Mouse (Mus musculus): ENCODE measurements around the gene Cep104. TPM values are rescaled to one million over a fixed set of nuclear protein-coding genes. Genes with fewer than 3 reads are reported as not detected.

The Cep104 gene
- total and polyA plus RNA-seq, 3 experiments: 6.1 to 14.7 (median 8.6) TPM

- Histone ChIP-seq H3K27me3 (ENCODE audit: insufficient read depth, low read length) (no peaks in the 10 kb centered on the region), H3K4me3 (ENCODE audit: low read depth, low read length) (no peak overlapping the region), H3K36me3 (replicated peaks) (peaks cover 4% of the 10 kb centered on the region), H3K9me3 (replicated peaks) (no peaks in the 10 kb centered on the region), H3K4me1 (ENCODE audit: insufficient read depth, low read depth, low read length) (no peaks in the 10 kb centered on the region)
- no peak for DNase-seq (ENCODE audit: low spot score)
- TF ChIP-seq CTCF (IDR thresholded peaks at IDR 0.05; ENCODE audit: low read depth, low read length) (0 out of 2 replicates have a peak, but pooled peaks have one; percentile 10), POLR2AphosphoS5 (IDR thresholded peaks at IDR 0.05; ENCODE audit: insufficient replicate concordance, low read depth, low read length) (no peak), GATA1 (IDR thresholded peaks at IDR 0.05; ENCODE audit: borderline replicate concordance, low read length) (no peak), GATA2 (IDR thresholded peaks at IDR 0.05; ENCODE audit: borderline replicate concordance, low read depth, low read length) (no peak)
- no peak for ATAC-seq (ENCODE audit: extremely low read depth, insufficient number of reproducible peaks, low FRiP score, poor library complexity, severe bottlenecking)
Observed at GRCm38 (mm10) chr4:154045837-154046236, 70.8 kb downstream of the Cep104 start.

DNA sequence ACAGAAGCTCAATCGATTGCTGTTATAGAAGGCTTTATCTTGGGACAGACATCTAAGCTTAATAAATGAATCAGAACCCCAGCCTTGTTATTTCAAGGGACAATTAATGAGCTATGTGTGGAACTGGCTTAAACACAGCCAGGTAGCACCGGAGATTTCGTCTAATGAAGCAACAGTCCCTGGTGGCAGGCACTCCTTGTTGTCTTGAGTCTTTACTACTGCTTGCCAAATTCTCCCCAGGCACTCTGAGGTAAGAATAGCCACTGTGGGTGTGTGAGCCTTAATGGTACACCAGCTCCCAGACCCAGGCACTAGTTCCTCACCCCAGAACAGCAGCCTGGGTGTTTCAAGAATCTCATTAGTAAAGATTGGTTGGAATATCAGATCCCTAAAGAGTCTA is 76.4 kb downstream of the Cep104 start:
- TF ChIP-seq POLR2AphosphoS5 (IDR thresholded peaks at IDR 0.05; ENCODE audit: insufficient replicate concordance, low read depth, low read length) (no peak), TAL1 (conservative IDR thresholded peaks at IDR 0.05; ENCODE audit: low read depth, low read length) (no peak), CTCF (IDR thresholded peaks at IDR 0.05; ENCODE audit: low read depth, low read length) (no peak), GATA1 (IDR thresholded peaks at IDR 0.05; ENCODE audit: borderline replicate concordance, low read length) (no peak)
- no peaks in the 10 kb centered on the region for H3K9me3 ChIP-seq (replicated peaks)

DNA sequence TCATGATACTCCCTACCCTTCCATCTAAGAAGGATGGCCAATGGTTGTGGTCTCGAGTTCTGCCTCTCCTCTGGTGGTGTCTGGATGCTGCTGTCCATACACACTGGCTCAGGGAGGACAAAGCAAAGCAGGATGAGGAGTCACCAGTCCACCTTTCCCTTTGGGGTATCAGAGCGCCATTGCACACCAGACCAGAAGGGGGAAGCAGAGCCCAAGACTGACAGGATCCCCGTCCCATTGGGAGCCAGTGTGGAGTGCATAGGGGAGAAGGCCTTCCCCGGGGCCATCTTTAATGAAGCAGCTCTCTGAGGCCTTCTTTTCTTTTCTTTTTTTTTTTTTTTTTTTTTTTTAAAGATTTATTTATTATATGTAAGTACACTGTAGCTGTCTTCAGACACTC is 78.1 kb downstream of the Cep104 start:
- DNase-seq (ENCODE audit: low spot score): no peak
- ATAC-seq (ENCODE audit: extremely low read depth, insufficient number of reproducible peaks, low FRiP score, poor library complexity, severe bottlenecking): no peak
- Histone ChIP-seq H3K4me3 (ENCODE audit: low read depth, low read length) (no peak overlapping the region), H3K4me1 (ENCODE audit: insufficient read depth, low read depth, low read length) (no peaks in the 10 kb centered on the region), H3K36me3 (replicated peaks) (no peaks in the 10 kb centered on the region), H3K27me3 (ENCODE audit: insufficient read depth, low read length) (0 out of 2 replicates have a peak, but pooled peaks cover 2% of the 10 kb centered on the region), H3K9me3 (replicated peaks) (no peaks in the 10 kb centered on the region)
- TF ChIP-seq POLR2AphosphoS5 (IDR thresholded peaks at IDR 0.05; ENCODE audit: insufficient replicate concordance, low read depth, low read length) (no peak), GATA2 (IDR thresholded peaks at IDR 0.05; ENCODE audit: borderline replicate concordance, low read depth, low read length) (no peak), GATA1 (IDR thresholded peaks at IDR 0.05; ENCODE audit: borderline replicate concordance, low read length) (no peak), TAL1 (conservative IDR thresholded peaks at IDR 0.05; ENCODE audit: low read depth, low read length) (no peak), CTCF (IDR thresholded peaks at IDR 0.05; ENCODE audit: low read depth, low read length) (no peak)

More for the DNA sequence above, 76.4 kb downstream of the Cep104 start:
- no peaks in the 10 kb centered on the region for H3K4me1 ChIP-seq (ENCODE audit: insufficient read depth, low read depth, low read length)
- no peak for ATAC-seq (ENCODE audit: extremely low read depth, insufficient number of reproducible peaks, low FRiP score, poor library complexity, severe bottlenecking)
- H3K27me3 ChIP-seq (ENCODE audit: insufficient read depth, low read length): 0 out of 2 replicates have a peak, but pooled peaks cover 2% of the 10 kb centered on the region
- H3K36me3 ChIP-seq (replicated peaks): no peaks in the 10 kb centered on the region
- DNase-seq (ENCODE audit: low spot score): no peak
- H3K4me3 ChIP-seq (ENCODE audit: low read depth, low read length): no peak overlapping the region

- H3K4me3 ChIP-seq (ENCODE audit: low read depth, low read length): no peak overlapping the region
- H3K9me3 ChIP-seq (replicated peaks): no peaks in the 10 kb centered on the region
- H3K4me1 ChIP-seq (ENCODE audit: insufficient read depth, low read depth, low read length): no peaks in the 10 kb centered on the region
- TF ChIP-seq CTCF (IDR thresholded peaks at IDR 0.05; ENCODE audit: low read depth, low read length): no peak
- no peak for TF ChIP-seq GATA2 (IDR thresholded peaks at IDR 0.05; ENCODE audit: borderline replicate concordance, low read depth, low read length)
- no peak for ATAC-seq (ENCODE audit: extremely low read depth, insufficient number of reproducible peaks, low FRiP score, poor library complexity, severe bottlenecking)
- peaks cover 2% of the 10 kb centered on the region; the same call in 1 of the 2 replicates for H3K27me3 ChIP-seq (ENCODE audit: insufficient read depth, low read length)
- no peaks in the 10 kb centered on the region for H3K36me3 ChIP-seq (replicated peaks)
- DNase-seq (ENCODE audit: low spot score): no peak
Observed at GRCm38 (mm10) chr4:154055482-154055881, 80.5 kb downstream of the Cep104 start.

- DNase-seq (ENCODE audit: low spot score) (no peak), ATAC-seq (ENCODE audit: extremely low read depth, insufficient number of reproducible peaks, low FRiP score, poor library complexity, severe bottlenecking) (no peak)
- no peaks in the 10 kb centered on the region for H3K9me3 ChIP-seq (replicated peaks)
- H3K4me1 ChIP-seq (ENCODE audit: insufficient read depth, low read depth, low read length): no peaks in the 10 kb centered on the region
- no peak overlapping the region for H3K4me3 ChIP-seq (ENCODE audit: low read depth, low read length)
- TF ChIP-seq CTCF (IDR thresholded peaks at IDR 0.05; ENCODE audit: low read depth, low read length) (no peak), TAL1 (conservative IDR thresholded peaks at IDR 0.05; ENCODE audit: low read depth, low read length) (no peak), POLR2AphosphoS5 (IDR thresholded peaks at IDR 0.05; ENCODE audit: insufficient replicate concordance, low read depth, low read length) (no peak), GATA1 (IDR thresholded peaks at IDR 0.05; ENCODE audit: borderline replicate concordance, low read length) (no peak), GATA2 (IDR thresholded peaks at IDR 0.05; ENCODE audit: borderline replicate concordance, low read depth, low read length) (no peak)
- H3K36me3 ChIP-seq (replicated peaks): no peaks in the 10 kb centered on the region
- H3K27me3 ChIP-seq (ENCODE audit: insufficient read depth, low read length): peaks cover 2% of the 10 kb centered on the region; the same call in 1 of the 2 replicates
Observed at GRCm38 (mm10) chr4:154056046-154056445, 81.1 kb downstream of the Cep104 start.

GRCm38 (mm10) chr4:154056661-154057060 is 81.7 kb downstream of the Cep104 start:
- no peaks in the 10 kb centered on the region for H3K36me3 ChIP-seq (replicated peaks)
- no peak for DNase-seq (ENCODE audit: low spot score)

More at GRCm38 (mm10) chr4:154056661-154057060, 81.7 kb downstream of the Cep104 start:
- H3K27me3 ChIP-seq (ENCODE audit: insufficient read depth, low read length): peaks cover 2% of the 10 kb centered on the region; the same call in 1 of the 2 replicates
- TF ChIP-seq CTCF (IDR thresholded peaks at IDR 0.05; ENCODE audit: low read depth, low read length) (no peak), GATA1 (IDR thresholded peaks at IDR 0.05; ENCODE audit: borderline replicate concordance, low read length) (no peak), POLR2AphosphoS5 (IDR thresholded peaks at IDR 0.05; ENCODE audit: insufficient replicate concordance, low read depth, low read length) (no peak), TAL1 (conservative IDR thresholded peaks at IDR 0.05; ENCODE audit: low read depth, low read length) (no peak), GATA2 (IDR thresholded peaks at IDR 0.05; ENCODE audit: borderline replicate concordance, low read depth, low read length) (no peak)
- no peaks in the 10 kb centered on the region for H3K9me3 ChIP-seq (replicated peaks)
- H3K4me3 ChIP-seq (ENCODE audit: low read depth, low read length): no peak overlapping the region
- ATAC-seq (ENCODE audit: extremely low read depth, insufficient number of reproducible peaks, low FRiP score, poor library complexity, severe bottlenecking): no peak
- no peaks in the 10 kb centered on the region for H3K4me1 ChIP-seq (ENCODE audit: insufficient read depth, low read depth, low read length)
